Mouse (Mus musculus) adrenal gland, adult 2 months (tissue): ENCODE results near the gene Mllt6. TPM values are rescaled to one million over a fixed set of nuclear protein-coding genes. Genes with fewer than 3 reads are reported as not detected.
"Not testable (repeated sequence)": the region's sequence is repeated elsewhere in the genome, so short reads cannot be mapped to it uniquely, and the experiment has no call there.

Experiments used
- DNase-seq: peaks from one replicate; pipeline ENCODE4 v3.0.0; 2021
- polyA plus RNA-seq: library from polyadenylated mRNA; depleted of rRNA; stranded (reverse); fragments of >200 nt; gene quantifications from 2 replicates; pipeline ENCODE4 v1.2.3, GENCODE M21; 2012
- total RNA-seq, 2 experiments: library from RNA; stranded (reverse); gene quantifications; 2 replicates each; pipeline ENCODE4 v1.2.3; 2021

The Mllt6 gene
- total and polyA plus RNA-seq, 3 experiments: 30.6 to 73.0 (median 51.2) TPM

DNA sequence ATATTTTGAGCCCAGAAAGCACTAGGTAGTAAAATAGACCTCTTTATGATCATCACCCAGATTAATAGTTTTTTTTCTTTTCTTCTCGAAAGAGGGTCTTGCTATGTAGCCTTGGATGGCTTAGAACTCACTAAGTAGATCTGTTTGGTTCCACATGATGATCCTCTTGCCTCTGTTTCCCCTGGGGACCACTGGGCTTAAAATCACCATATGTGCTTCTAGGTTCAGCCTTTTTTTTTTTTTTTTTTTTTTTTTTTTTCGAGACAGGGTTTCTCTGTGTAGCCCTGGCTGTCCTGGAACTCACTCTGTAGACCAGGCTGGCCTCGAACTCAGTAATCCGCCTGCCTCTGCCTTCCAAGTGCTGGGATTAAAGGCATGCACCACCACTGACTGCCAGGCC lies 14.7 kb upstream of the Mllt6 start:
- DNase-seq: not testable (repeated sequence)

DNA sequence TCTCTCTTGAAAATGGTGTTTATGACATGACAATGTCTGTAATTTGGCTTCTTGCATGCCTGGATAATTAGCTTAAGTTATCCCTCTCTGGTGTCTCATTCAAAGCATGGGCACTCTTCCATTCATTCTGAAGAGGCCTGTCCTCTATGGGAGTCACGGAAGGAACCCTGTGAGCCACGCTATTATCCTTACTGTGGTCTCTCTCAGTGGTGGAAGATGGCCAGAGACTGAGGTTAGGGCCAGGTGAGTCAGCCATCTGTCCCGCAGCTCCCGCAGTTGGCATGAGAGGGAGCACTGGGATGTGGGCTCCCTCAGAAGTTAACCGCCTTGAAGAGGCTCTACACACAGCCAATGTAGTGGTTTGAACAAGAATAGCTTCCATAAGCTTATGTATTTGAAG lies 12.9 kb upstream of the Mllt6 start:
- DNase-seq: no peak

DNA sequence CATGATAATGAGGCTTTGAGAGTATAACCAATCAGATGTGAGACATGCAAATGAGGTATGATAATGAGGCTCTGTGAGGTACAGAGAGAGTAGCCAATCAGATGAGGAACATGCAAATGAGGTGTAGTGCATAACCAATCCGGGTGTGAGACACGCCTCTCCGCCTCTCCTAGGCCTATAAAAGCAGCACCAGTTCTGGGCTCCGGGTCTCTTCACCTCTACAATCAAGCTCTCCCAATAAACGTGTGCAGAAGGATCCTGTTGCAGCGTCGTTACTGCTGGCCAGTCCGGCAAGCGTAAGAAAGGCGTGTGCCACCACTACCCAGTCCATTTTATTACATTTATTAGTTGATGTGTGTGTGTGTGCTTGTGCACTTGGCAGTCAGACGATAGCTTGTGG lies 9.8 kb upstream of the Mllt6 start:
- DNase-seq: not testable (repeated sequence)

DNA sequence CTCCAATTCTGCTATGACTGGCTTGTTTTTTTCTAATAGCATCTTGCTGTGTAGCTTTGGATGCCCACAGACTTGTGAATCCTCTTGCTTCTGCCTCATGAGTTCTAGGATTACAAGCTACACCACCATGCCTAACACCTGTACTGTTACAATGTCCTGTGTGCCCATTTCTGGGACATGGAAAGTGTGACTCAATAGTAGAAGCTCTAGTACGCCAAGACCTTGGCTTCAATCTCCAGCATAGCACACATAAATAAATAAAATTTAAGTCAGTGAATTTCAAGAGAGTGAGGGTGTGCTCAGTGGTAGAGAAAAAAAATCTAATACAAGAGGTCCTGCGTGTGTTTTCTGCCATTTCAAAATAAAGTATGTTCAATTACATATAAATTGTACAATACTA lies 9.0 kb upstream of the Mllt6 start:
- no peak for DNase-seq

DNA sequence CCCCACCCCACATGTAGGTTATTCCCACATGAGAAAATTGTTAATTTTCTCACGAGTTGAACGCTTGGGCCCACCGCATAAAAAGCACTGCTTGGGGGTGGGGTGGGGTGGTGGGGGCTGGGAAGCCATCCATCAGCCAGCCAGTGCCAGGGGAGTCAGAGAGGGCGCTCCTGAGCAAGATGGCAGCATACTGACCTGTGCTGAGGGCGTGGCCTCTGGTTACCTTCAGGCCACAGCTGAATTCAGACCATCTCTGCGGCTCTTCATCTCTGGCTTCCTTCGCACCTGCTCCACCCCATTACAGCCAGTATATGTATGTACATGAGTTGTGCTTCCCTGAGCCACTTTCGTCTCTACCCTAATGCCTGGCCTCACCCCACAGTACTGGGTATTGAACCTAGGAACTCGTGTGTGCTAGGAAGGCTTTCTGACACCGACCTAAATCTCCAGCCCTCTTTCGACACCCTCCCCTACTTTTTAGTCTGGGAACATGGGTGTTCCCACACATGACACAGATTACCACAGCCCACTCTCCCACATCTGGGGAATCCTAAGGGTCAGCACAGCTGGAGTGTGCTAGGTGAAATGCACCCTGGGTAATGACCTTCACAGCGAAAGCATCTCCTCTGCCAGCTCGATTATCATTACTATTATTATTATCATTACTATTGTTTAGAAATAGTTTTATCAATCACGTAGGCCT lies 6.8 kb upstream of the Mllt6 start:
- DNase-seq: no peak

DNA sequence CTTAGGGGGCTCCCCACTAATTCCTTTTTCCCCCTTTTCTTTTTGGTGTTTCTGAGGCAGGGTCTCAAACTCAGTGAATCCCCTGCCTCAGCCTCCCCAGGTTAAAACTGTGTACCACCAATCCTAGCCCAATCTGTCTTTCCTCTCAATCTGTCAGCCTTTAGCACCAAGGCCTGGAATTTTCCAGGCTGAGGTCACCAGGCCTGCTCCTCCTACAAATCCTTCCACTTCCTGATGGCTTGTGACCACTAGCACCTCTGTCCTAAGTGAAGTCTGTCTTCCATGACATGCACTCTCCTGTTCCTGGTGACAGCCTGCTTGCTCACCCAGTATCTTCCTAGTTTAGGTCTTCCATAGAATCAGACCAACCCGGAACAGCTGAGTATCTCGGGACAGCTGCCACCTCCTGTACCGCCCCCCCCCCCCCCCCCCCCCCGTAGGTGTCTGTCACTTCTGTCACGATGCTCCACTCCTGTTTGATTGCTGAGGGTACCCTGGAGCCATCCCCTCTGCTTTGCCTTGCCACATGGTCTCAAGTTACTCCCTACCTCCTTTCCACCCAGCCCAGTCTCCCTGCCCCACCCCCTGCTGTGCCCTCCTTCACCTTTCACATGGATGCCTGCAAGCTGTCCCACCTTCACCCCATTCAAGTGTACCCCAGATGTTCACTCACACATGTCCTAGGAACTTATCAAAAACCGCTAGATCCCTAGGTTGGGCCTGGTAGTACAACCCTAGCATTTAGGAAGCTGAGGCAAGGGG lies 5.8 kb upstream of the Mllt6 start:
- peak; percentile 76 for DNase-seq

DNA sequence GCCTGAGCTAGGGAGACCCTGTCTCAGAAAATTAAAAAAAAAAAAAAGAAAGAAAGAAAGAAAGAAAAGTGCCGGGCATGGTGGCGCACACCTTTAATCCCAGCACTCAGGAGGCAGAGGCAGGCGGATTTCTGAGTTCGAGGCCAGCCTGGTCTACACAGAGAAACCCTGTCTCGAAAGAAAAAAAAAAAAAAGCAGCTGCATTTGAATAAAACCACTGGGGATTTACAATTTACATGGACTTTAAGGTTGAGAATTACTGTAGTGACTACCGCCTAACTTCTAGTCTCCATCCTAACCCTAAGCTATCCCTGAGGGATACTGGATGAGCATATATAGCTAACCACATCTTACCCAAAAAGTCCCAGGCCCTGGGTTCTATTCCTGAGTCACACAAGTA lies 5.2 kb upstream of the Mllt6 start:
- DNase-seq: not testable (repeated sequence)

DNA sequence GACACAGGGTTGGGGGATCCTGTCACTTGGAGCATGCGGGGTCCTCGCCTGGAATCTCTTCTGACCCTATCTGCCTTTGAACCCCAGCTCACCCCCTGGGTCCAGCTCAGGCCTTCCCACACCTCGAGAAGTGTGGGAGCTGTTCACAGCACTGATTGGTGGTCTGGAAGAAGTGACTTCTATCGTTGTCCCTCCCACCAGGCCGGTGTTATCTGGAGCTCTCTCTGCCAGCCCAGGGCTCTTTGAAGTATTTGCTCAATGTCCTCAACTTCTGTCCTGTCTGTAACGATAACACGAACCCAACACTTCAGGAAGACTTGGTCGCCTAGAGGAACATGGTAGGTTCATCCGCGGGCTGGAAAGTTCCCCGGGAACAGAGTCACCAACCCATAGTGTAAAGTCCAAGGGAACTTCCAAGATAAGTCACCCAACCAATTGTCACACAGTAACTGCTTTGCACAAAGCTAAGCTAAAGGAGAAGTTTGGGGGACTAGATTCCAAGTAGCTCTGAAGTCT lies 4.4 kb upstream of the Mllt6 start:
- DNase-seq: peak; percentile 35

- DNase-seq: no peak
These were observed 3.8 kb upstream of the Mllt6 start for GRCm38 (mm10) chr11:97659267-97659989.

DNA sequence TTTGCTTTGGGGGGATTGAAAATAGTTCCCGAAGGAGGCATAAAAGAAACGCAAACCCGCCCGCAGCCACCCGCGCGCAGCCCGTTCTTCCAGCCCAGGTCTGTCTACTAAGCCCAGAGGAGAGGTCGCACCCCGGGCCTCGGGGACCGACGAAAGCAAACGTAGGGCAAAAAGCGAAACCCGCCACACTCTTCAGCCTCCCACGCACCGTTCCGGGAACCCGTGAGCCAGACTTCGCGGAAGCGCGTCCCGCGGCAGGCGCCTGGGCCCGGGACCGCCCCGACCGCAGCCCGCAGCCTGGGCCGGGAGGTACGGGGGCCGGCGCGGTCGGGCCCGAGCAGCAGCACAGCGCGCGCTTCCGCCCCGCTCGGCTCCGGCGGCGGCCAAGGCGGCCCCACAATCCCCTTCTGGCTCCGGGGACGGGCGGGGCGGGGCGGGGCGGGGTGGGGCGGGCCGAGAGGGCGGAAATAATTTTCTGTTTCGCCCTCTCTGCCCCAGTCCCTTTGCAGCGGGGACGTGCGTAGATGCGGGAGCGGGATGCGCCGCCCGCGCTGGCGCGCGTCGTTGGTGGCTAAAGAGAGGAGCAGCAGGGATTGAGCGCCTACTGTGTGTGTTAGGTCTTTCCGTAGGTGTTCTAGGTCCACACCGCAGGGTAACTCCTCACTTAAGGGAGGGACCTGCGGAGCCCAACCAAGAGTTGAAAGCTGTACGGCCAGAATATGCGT lies 3.1 kb upstream of the Mllt6 start:
- DNase-seq: peak; percentile 90

GRCm38 (mm10) chr11:97660734-97661647 lies 2.2 kb upstream of the Mllt6 start:
- DNase-seq: peak; percentile 29

DNA sequence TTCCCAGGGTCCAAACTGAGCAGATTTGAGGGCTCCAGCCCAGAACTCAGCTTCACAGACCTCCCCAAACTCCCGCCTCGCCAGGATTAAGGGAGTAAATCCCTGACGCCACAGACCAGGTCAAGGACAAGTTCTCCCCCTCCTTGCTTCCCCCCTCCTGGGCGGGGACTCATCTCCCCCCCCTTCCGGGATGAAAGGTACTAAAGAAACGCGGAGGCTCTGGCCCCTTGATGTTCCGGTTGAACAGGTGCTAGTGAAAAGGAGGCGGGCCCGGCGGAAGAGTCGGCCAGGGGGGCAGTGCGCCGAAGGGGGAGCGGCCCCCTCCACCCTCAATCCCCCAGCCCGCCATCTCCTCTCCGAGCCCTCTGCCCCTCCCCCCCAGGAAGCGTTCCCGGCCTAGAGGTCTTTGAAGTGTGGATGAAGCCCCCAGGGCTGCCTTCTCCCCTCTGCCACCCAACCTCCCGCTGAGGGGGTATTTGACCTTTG lies 1.5 kb upstream of the Mllt6 start:
- DNase-seq: peak; percentile 89

- DNase-seq: peak; percentile 70
These were observed 864 bp upstream of the Mllt6 start for GRCm38 (mm10) chr11:97662207-97662892.

DNA sequence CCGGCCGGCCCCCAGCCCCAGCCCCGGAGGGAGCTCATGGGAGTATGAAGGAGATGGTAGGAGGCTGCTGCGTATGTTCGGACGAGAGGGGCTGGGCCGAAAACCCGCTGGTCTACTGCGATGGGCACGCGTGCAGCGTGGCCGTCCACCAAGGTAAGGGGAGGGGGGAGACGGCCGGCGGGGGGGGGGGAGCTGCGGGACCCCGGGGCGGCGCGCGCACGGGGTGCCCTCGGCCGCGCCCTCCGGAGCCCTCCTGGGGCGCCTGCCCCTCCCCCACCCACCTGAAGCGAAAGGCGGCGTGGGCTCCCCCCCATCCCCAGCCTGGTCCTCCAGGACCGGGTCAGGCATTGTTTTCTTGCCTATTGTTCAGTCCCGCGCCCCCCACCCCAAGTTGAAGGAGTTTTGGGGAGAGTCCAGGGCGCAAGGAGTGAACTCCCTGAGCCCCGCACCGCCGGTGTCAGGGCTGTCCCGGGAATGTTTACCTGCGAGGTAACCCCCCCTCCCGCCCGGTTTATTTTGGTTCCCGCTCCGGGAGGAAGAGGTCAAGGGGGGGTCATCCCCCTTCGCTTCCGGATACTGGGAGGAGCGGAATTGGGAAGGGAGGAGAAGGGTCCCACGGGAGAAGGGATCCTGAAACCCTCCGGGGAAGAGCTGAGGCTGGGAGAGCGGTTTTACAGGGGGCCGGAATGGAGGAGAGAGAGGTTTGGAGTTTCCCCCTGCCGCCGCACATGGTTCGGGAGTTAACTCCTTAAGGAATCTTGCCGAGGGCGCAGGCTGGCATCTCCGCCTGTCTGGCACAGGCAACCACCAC lies 519 bp downstream of the Mllt6 start:
- peak; percentile 70 for DNase-seq

- no peak for DNase-seq
These were observed 1.1 kb downstream of the Mllt6 start for GRCm38 (mm10) chr11:97664339-97664665.

GRCm38 (mm10) chr11:97664771-97665240 lies 1.6 kb downstream of the Mllt6 start:
- DNase-seq: peak; percentile 45

GRCm38 (mm10) chr11:97665431-97665830 lies 2.2 kb downstream of the Mllt6 start:
- DNase-seq: no peak

DNA sequence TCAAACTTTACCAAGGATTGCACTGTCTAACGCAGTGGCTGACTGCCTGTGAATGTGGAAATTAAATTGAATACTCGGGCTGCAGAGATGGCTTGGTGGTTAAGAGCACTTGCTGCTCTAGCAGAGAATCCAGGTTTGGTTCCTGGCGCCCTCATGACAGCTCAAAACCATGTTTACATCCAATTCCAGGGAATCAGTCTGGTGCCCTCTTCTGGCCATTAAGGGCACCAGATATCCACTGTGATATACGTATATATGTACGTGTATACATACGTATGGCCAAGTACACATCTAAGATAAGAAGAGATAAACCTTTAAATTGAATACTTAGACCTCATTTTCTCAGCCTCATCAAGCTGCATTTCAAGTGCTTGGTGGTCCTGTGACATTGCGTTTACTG lies 3.0 kb downstream of the Mllt6 start:
- no peak for DNase-seq

GRCm38 (mm10) chr11:97666794-97667193 lies 3.6 kb downstream of the Mllt6 start:
- no peak for DNase-seq
